Mouse (Mus musculus): Measurements from ENCODE around the gene Pkd1.

GRCm38 (mm10) chr17:24527723-24528559, 21.7 kb upstream of the Pkd1 start, which contains the start of gene Traf7:
- TF ChIP-seq CTCF (IDR thresholded peaks at IDR 0.05; ENCODE audit: low read depth, low read length) (no peak), POLR2A (IDR thresholded peaks at IDR 0.05; ENCODE audit: borderline replicate concordance, low read depth, low read length) (peak; percentile 89)
